Mouse (Mus musculus) forebrain, embryonic 13.5 days (tissue): ENCODE measurements at regions not wholly inside any gene's neighbourhood (a gene's known extent, or its start where the extent isn't known, plus 50 kb on each side); places are given as distances from the start of the nearest gene placed in this dataset.
A peak's percentile ranks its signal among the peaks of the same experiment; 100 is the strongest.

Experiments
- ATAC-seq: fragments of 200-750 bp; cut with Nextera tagmentation; 2 replicates; pipeline ENCODE4 v1.8.0; 2017
- H3K27ac ChIP-seq: fragments of 300-500 bp; sonication (generic); 2 replicates; pipeline ENCODE4 v1.5.1; 2015; ENCODE audit warnings: inconsistent platforms, mild to moderate bottlenecking, moderate library complexity
- H3K27me3 ChIP-seq: fragments of 300-500 bp; sonication (generic); 2 replicates; pipeline ENCODE4 v1.6.1; 2015; ENCODE audit warnings: mild to moderate bottlenecking, inconsistent platforms
- H3K36me3 ChIP-seq: fragments of 300-500 bp; sonication (generic); 2 replicates; pipeline ENCODE4 v1.6.1; 2015; ENCODE audit warnings: mild to moderate bottlenecking, inconsistent platforms; ENCODE audit not compliant: poor library complexity, severe bottlenecking
- H3K4me1 ChIP-seq: fragments of 300-500 bp; sonication (generic); 2 replicates; pipeline ENCODE4 v1.6.1; 2015; ENCODE audit warnings: inconsistent platforms
- H3K4me2 ChIP-seq: fragments of 300-500 bp; sonication (generic); 2 replicates; pipeline ENCODE4 v1.6.1; 2015; ENCODE audit warnings: inconsistent platforms, mild to moderate bottlenecking, moderate library complexity
- H3K4me3 ChIP-seq: fragments of 300-500 bp; sonication (generic); 2 replicates; pipeline ENCODE4 v1.5.1; 2015; ENCODE audit warnings: mild to moderate bottlenecking, inconsistent platforms
- H3K9ac ChIP-seq: fragments of 300-500 bp; sonication (generic); 2 replicates; pipeline ENCODE4 v1.6.1; 2015; ENCODE audit warnings: mild to moderate bottlenecking, inconsistent platforms
- H3K9me3 ChIP-seq: fragments of 300-500 bp; sonication (generic); replicated peaks from 2 replicates; pipeline ENCODE4 v1.6.1; 2016; ENCODE audit warnings: inconsistent platforms
- WGBS: fragments of 180-500 bp; shearing (Covaris S2); methylation state at CpG from one replicate; pipeline ENCODE4 v1.1.7; 2015; 5-methylcytosine and 5-hydroxymethylcytosine counted together

GRCm38 (mm10) chr12:9855503-9856024 is 285.6 kb downstream of the Osr1 start:
- 78% methylated on average over 3 of the region's 3 CpGs for WGBS
- H3K9me3 ChIP-seq = no peaks in the 10 kb centered on the region
- no peak overlapping the region for H3K4me2 ChIP-seq
- H3K4me1 ChIP-seq = no peaks in the 10 kb centered on the region
- H3K27ac ChIP-seq = no peak overlapping the region
- H3K4me3 ChIP-seq = no peak overlapping the region
- ATAC-seq = no peak
- no peaks in the 10 kb centered on the region for H3K36me3 ChIP-seq
- H3K9ac ChIP-seq = no peak overlapping the region
- no peaks in the 10 kb centered on the region for H3K27me3 ChIP-seq

GRCm38 (mm10) chr12:9856128-9856621 is 286.3 kb downstream of the Osr1 start:
- 87% methylated on average over 8 of the region's 8 CpGs for WGBS
- ATAC-seq = 0 out of 2 replicates have a peak, but pooled peaks have one; percentile 19
- no peak overlapping the region for H3K4me3 ChIP-seq
- no peaks in the 10 kb centered on the region for H3K27me3 ChIP-seq
- H3K4me1 ChIP-seq = no peaks in the 10 kb centered on the region
- H3K4me2 ChIP-seq = no peak overlapping the region
- H3K27ac ChIP-seq = no peak overlapping the region
- no peaks in the 10 kb centered on the region for H3K36me3 ChIP-seq
- H3K9ac ChIP-seq = no peak overlapping the region
- H3K9me3 ChIP-seq = no peaks in the 10 kb centered on the region

- Histone ChIP-seq H3K27ac (no peak overlapping the region), H3K9ac (no peak overlapping the region), H3K9me3 (no peaks in the 10 kb centered on the region), H3K27me3 (no peaks in the 10 kb centered on the region), H3K4me1 (no peaks in the 10 kb centered on the region), H3K4me3 (no peak overlapping the region), H3K4me2 (no peak overlapping the region), H3K36me3 (no peaks in the 10 kb centered on the region)
- ATAC-seq = no peak
- WGBS = 82% methylated on average over 2 of the region's 2 CpGs
These were observed 288.1 kb downstream of the Osr1 start for GRCm38 (mm10) chr12:9857990-9858389.

- no peak overlapping the region for H3K4me2 ChIP-seq
- H3K9me3 ChIP-seq = no peaks in the 10 kb centered on the region
- WGBS = 97% methylated on average over 1 of the region's 1 CpGs
- H3K36me3 ChIP-seq = no peaks in the 10 kb centered on the region
- H3K27me3 ChIP-seq = no peaks in the 10 kb centered on the region
- no peak overlapping the region for H3K4me3 ChIP-seq
- H3K9ac ChIP-seq = no peak overlapping the region
- no peak for ATAC-seq
- no peaks in the 10 kb centered on the region for H3K4me1 ChIP-seq
- H3K27ac ChIP-seq = no peak overlapping the region
These were observed 292.4 kb downstream of the Osr1 start for GRCm38 (mm10) chr12:9862301-9862700.

- Histone ChIP-seq H3K4me3 (no peak overlapping the region), H3K27me3 (no peaks in the 10 kb centered on the region), H3K9ac (no peak overlapping the region), H3K4me2 (no peak overlapping the region), H3K9me3 (no peaks in the 10 kb centered on the region), H3K27ac (no peak overlapping the region), H3K36me3 (no peaks in the 10 kb centered on the region), H3K4me1 (no peaks in the 10 kb centered on the region)
- ATAC-seq = no peak
- WGBS = 89% methylated on average over 4 of the region's 4 CpGs
These were observed 302.3 kb downstream of the Osr1 start for GRCm38 (mm10) chr12:9872236-9872635.

- H3K9me3 ChIP-seq = no peaks in the 10 kb centered on the region
These were observed 303.3 kb downstream of the Osr1 start for GRCm38 (mm10) chr12:9873214-9873613.

GRCm38 (mm10) chr12:9874823-9875222 is 304.9 kb downstream of the Osr1 start:
- H3K9me3 ChIP-seq = no peaks in the 10 kb centered on the region
- 96% methylated on average over 2 of the region's 2 CpGs for WGBS
- no peaks in the 10 kb centered on the region for H3K27me3 ChIP-seq
- no peak for ATAC-seq
- H3K36me3 ChIP-seq = no peaks in the 10 kb centered on the region
- no peak overlapping the region for H3K4me3 ChIP-seq
- no peak overlapping the region for H3K4me2 ChIP-seq
- H3K27ac ChIP-seq = no peak overlapping the region
- no peak overlapping the region for H3K9ac ChIP-seq
- no peaks in the 10 kb centered on the region for H3K4me1 ChIP-seq

More at GRCm38 (mm10) chr12:9873214-9873613, 303.3 kb downstream of the Osr1 start:
- H3K27ac ChIP-seq = no peak overlapping the region
- WGBS = 86% methylated on average over 1 of the region's 1 CpGs
- H3K27me3 ChIP-seq = no peaks in the 10 kb centered on the region
- H3K9ac ChIP-seq = no peak overlapping the region
- ATAC-seq = no peak
- H3K4me1 ChIP-seq = no peaks in the 10 kb centered on the region
- no peak overlapping the region for H3K4me2 ChIP-seq
- no peaks in the 10 kb centered on the region for H3K36me3 ChIP-seq
- H3K4me3 ChIP-seq = no peak overlapping the region

- no peak overlapping the region for H3K4me2 ChIP-seq
- no peaks in the 10 kb centered on the region for H3K36me3 ChIP-seq
- H3K9ac ChIP-seq = no peak overlapping the region
- no peaks in the 10 kb centered on the region for H3K9me3 ChIP-seq
- no peak overlapping the region for H3K27ac ChIP-seq
- H3K4me3 ChIP-seq = no peak overlapping the region
- WGBS = 91% methylated on average over 2 of the region's 2 CpGs
- H3K4me1 ChIP-seq = no peaks in the 10 kb centered on the region
- H3K27me3 ChIP-seq = no peaks in the 10 kb centered on the region
- no peak for ATAC-seq
These were observed 312.2 kb downstream of the Osr1 start for GRCm38 (mm10) chr12:9881953-9882623.

- H3K36me3 ChIP-seq = no peaks in the 10 kb centered on the region
- H3K27ac ChIP-seq = no peak overlapping the region
- no peak overlapping the region for H3K9ac ChIP-seq
- no peak overlapping the region for H3K4me3 ChIP-seq
- H3K4me2 ChIP-seq = no peak overlapping the region
- H3K9me3 ChIP-seq = no peaks in the 10 kb centered on the region
- no peaks in the 10 kb centered on the region for H3K27me3 ChIP-seq
- WGBS = 48% methylated on average over 1 of the region's 1 CpGs
- no peaks in the 10 kb centered on the region for H3K4me1 ChIP-seq
- no peak for ATAC-seq
These were observed 313.3 kb downstream of the Osr1 start for GRCm38 (mm10) chr12:9883037-9883730.

- no peaks in the 10 kb centered on the region for H3K4me1 ChIP-seq
- no peak overlapping the region for H3K9ac ChIP-seq
- H3K4me2 ChIP-seq = no peak overlapping the region
- ATAC-seq = no peak
- H3K4me3 ChIP-seq = no peak overlapping the region
- H3K27ac ChIP-seq = no peak overlapping the region
- WGBS = 76% methylated on average over 2 of the region's 2 CpGs
- no peaks in the 10 kb centered on the region for H3K9me3 ChIP-seq
- H3K36me3 ChIP-seq = no peaks in the 10 kb centered on the region
- no peaks in the 10 kb centered on the region for H3K27me3 ChIP-seq
These were observed 324.6 kb downstream of the Osr1 start for GRCm38 (mm10) chr12:9894521-9894920.

GRCm38 (mm10) chr12:9897980-9898379 is 328.1 kb downstream of the Osr1 start:
- Histone ChIP-seq H3K4me2 (no peak overlapping the region), H3K36me3 (no peaks in the 10 kb centered on the region), H3K9me3 (no peaks in the 10 kb centered on the region), H3K27me3 (no peaks in the 10 kb centered on the region), H3K27ac (no peak overlapping the region), H3K9ac (no peak overlapping the region), H3K4me1 (no peaks in the 10 kb centered on the region), H3K4me3 (no peak overlapping the region)
- ATAC-seq = no peak
- whole genome bisulfite sequencing = 93% methylated on average over 6 of the region's 6 CpGs

- no peaks in the 10 kb centered on the region for H3K4me1 ChIP-seq
- no peak for ATAC-seq
- 54% methylated on average over 3 of the region's 3 CpGs for WGBS
- H3K27me3 ChIP-seq = no peaks in the 10 kb centered on the region
- H3K36me3 ChIP-seq = no peaks in the 10 kb centered on the region
- H3K27ac ChIP-seq = no peak overlapping the region
- H3K4me3 ChIP-seq = no peak overlapping the region
- H3K9ac ChIP-seq = no peak overlapping the region
- H3K4me2 ChIP-seq = no peak overlapping the region
- no peaks in the 10 kb centered on the region for H3K9me3 ChIP-seq
These were observed 328.5 kb downstream of the Osr1 start for GRCm38 (mm10) chr12:9898420-9898819.
